Comparison of ENCODE assay signal across 8 mouse cellular contexts in the genomic region with DNA sequence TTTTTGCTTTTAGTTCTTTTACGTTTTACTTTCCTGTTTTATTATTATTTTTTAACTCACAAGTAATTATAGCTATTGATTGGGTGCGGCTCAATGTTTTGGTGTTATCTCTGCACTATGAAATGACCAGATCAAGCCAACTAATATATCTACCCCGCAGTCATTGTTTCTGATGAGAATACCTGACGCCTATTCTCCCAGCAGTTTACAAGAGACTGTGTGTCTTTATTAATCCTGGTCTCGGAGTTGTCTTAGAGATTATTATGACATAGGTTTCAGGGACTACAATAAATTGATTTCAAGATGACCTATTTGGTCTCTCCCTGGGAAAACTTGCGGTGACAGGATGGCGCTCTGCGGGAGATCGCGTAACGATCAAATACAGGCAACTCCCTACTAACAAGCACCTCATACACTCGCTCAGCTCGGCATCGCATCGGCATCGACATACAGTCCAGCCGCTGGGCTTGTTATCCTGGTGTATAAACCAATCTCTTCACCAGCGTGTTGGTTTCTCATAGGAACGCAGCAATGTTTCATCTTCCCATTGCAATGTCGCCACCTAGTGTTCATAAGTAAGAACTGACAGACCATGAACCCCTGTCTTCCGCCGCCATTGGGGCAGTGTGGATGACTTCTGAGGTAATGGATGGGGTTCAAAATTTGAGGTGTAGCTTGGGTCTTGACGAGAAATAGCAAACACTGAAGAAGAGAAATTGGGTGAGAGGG. TPM values are rescaled to one million over a fixed set of nuclear protein-coding genes. Genes with fewer than 3 reads are reported as not detected.
A peak's percentile ranks its signal among the peaks of the same experiment; 100 is the strongest.
DNase-seq lines count a peak whose midpoint lies in the region; ATAC-seq and TF ChIP-seq lines count a peak whose summit lies in the region.

No protein-coding gene starts in this region.

- H3K4me3 ChIP-seq in left cerebral cortex, adult 2 months: 0 out of 2 replicates have a peak overlapping the region, but pooled peaks have one; percentile 16

- peak; percentile 62 for DNase-seq in gastrocnemius, adult 18-20 months (ENCODE audit: low spot score)
- no peak for DNase-seq in gastrocnemius, postnatal 25 days
- peak; percentile 80 to 83 for DNase-seq in cerebellum, postnatal 14 days
- peak; percentile 30 to 58 for DNase-seq in frontal cortex, postnatal 25 days (ENCODE audit: low spot score in 2 of 2)
- DNase-seq in induced T-regulatory cell, adult 2 months (ENCODE audit: low read depth): peak; percentile 73
- DNase-seq in left cerebral cortex, adult 2 months (ENCODE audit: extremely low spot score in 1 of 2, low spot score in 2 of 2): peak; percentile 62 to 72
- DNase-seq in right cerebral cortex, postnatal 14 days: peak; percentile 46

- TF ChIP-seq CTCF in left cerebral cortex, adult 2 months (IDR thresholded peaks at IDR 0.05): peak; percentile 96

- ATAC-seq in megakaryocyte, adult 5-6 weeks (ENCODE audit: poor library complexity, severe bottlenecking): peak; percentile 89

- H3K27ac ChIP-seq in left cerebral cortex, adult 2 months: no peak overlapping the region

- intact Hi-C loops in left cerebral cortex, adult 2 months (cut with DNase I): loop anchor here (2.0 to 10.0 kb wide), 7 partner anchors 72 to 334 kb away; no protein-coding TSS in a partner anchor

RNA-seq across cellular contexts. Expression of a gene that starts 31.2 kb away (rescaled TPM):
- total RNA-seq in gastrocnemius, adult 18-20 months (2021): under 1 TPM in 1 of 2 experiments, not detected in 1; 0.55 TPM
- under 1 TPM in 1 of 2 experiments, not detected in 1; 0.08 TPM for total RNA-seq in gastrocnemius, postnatal 25 days (2021)
- 1 to 10 TPM in 1 of 2 experiments, under 1 TPM in 1; 0.49 to 1.4 TPM for total RNA-seq in left cerebral cortex, adult 2 months (2021)
- total RNA-seq in megakaryocyte, adult 5-6 weeks (2015): 0.09 TPM in 1 of 2 replicates, not detected in the other
- total RNA-seq in megakaryocyte, adult 5-6 weeks (2017): 2.9 and 3.0 TPM in 2 replicates

RNA-seq across cellular contexts. Expression of a gene that starts 34.0 kb away (rescaled TPM):
- total RNA-seq in gastrocnemius, adult 18-20 months (2021): not detected
- total RNA-seq in gastrocnemius, postnatal 25 days (2021): not detected
- under 1 TPM in 1 of 2 experiments, not detected in 1; 0.37 TPM for total RNA-seq in left cerebral cortex, adult 2 months (2021)
- not detected in 2 replicates for total RNA-seq in megakaryocyte, adult 5-6 weeks (2015)
- not detected in 2 replicates for total RNA-seq in megakaryocyte, adult 5-6 weeks (2017)
